Mouse (Mus musculus): Measurements from ENCODE around the gene Sh3rf3.

Gene Sh3rf3

GRCm38 (mm10) chr10:58921643-58922188, 108.6 kb downstream of the Sh3rf3 start:
- no peak for DNase-seq (ENCODE audit: low spot score)

- no peak for DNase-seq (ENCODE audit: low spot score)
Measured at GRCm38 (mm10) chr10:58922216-58922829, 109.2 kb downstream of the Sh3rf3 start.

GRCm38 (mm10) chr10:58922993-58923392, 109.8 kb downstream of the Sh3rf3 start:
- no peak for DNase-seq (ENCODE audit: low spot score)

- DNase-seq (ENCODE audit: low spot score) = no peak
Measured at GRCm38 (mm10) chr10:58926578-58926977, 113.4 kb downstream of the Sh3rf3 start.

- peak; percentile 21 for DNase-seq (ENCODE audit: low spot score)
Measured at GRCm38 (mm10) chr10:58928952-58929442, 115.8 kb downstream of the Sh3rf3 start.

GRCm38 (mm10) chr10:58932151-58932773, 119.1 kb downstream of the Sh3rf3 start:
- DNase-seq (ENCODE audit: low spot score) = no peak

- DNase-seq (ENCODE audit: low spot score) = no peak
Measured at GRCm38 (mm10) chr10:58935606-58936005, 122.4 kb downstream of the Sh3rf3 start.

GRCm38 (mm10) chr10:58936441-58936860, 123.3 kb downstream of the Sh3rf3 start:
- DNase-seq (ENCODE audit: low spot score) = no peak

GRCm38 (mm10) chr10:58937521-58937920, 124.4 kb downstream of the Sh3rf3 start:
- DNase-seq (ENCODE audit: low spot score) = no peak

- no peak for DNase-seq (ENCODE audit: low spot score)
Measured at GRCm38 (mm10) chr10:58942819-58943218, 129.7 kb downstream of the Sh3rf3 start.

GRCm38 (mm10) chr10:58943661-58944400, 130.7 kb downstream of the Sh3rf3 start:
- no peak for DNase-seq (ENCODE audit: low spot score)

GRCm38 (mm10) chr10:58944930-58945329, 131.8 kb downstream of the Sh3rf3 start:
- DNase-seq (ENCODE audit: low spot score) = no peak

- no peak for DNase-seq (ENCODE audit: low spot score)
Measured at GRCm38 (mm10) chr10:58949770-58950638, 136.8 kb downstream of the Sh3rf3 start.

GRCm38 (mm10) chr10:58960193-58960592, 147.0 kb downstream of the Sh3rf3 start:
- DNase-seq (ENCODE audit: low spot score) = no peak

GRCm38 (mm10) chr10:58968236-58968635, 155.1 kb downstream of the Sh3rf3 start:
- DNase-seq (ENCODE audit: low spot score) = no peak

- no peak for DNase-seq (ENCODE audit: low spot score)
Measured at GRCm38 (mm10) chr10:58969351-58969750, 156.2 kb downstream of the Sh3rf3 start.

GRCm38 (mm10) chr10:58972115-58972514, 159.0 kb downstream of the Sh3rf3 start:
- peak; percentile 84 for DNase-seq (ENCODE audit: low spot score)

GRCm38 (mm10) chr10:58974138-58974537, 161.0 kb downstream of the Sh3rf3 start:
- DNase-seq (ENCODE audit: low spot score) = no peak

GRCm38 (mm10) chr10:58979320-58979959, 166.3 kb downstream of the Sh3rf3 start:
- DNase-seq (ENCODE audit: low spot score) = no peak

GRCm38 (mm10) chr10:58981674-58982329, 168.6 kb downstream of the Sh3rf3 start:
- peak; percentile 36 for DNase-seq (ENCODE audit: low spot score)
